Mouse (Mus musculus): ENCODE measurements around the gene Gramd4.

The Gramd4 gene

GRCm38 (mm10) chr15:86185689-86186569, 128.4 kb downstream of the Gramd4 start, which contains the start of gene Cerk:
TSS of gene Cerk (minus strand) at chr15:86186141.
- peak; percentile 85 to 87 for DNase-seq

- DNase-seq = no peak
Measured at GRCm38 (mm10) chr15:86186686-86187085, 129.2 kb downstream of the Gramd4 start.
